Mouse (Mus musculus): ENCODE results near the gene Mrpl14.

The Mrpl14 gene

GRCm38 (mm10) chr17:45724574-45724921 is 38.4 kb downstream of the Mrpl14 start:
- no peak for DNase-seq (ENCODE audit: low read depth, low spot score)

DNA sequence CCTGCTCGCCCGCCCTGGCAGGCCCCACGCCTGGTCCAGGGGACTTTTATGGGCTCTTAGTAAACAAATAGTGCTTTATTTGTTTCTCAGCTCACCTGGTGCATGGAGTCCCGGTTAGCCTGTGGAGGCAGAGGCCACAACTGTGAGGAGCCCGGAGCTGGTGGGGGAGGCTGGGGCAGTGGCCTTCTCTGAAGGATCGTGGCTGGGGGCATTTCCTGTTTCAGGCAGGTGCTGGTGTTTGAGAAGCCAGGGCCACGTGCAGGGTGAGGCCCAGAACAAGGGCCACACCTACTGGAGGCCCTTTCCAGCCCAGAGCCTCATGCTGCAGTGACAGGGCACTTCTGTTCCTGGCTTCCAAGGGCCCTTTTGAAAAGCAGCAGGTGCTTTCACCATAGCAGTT is 40.1 kb downstream of the Mrpl14 start:
- no peak for DNase-seq (ENCODE audit: low read depth, low spot score)

GRCm38 (mm10) chr17:45727481-45727880 is 41.4 kb downstream of the Mrpl14 start:
- no peak for DNase-seq (ENCODE audit: low read depth, low spot score)

DNA sequence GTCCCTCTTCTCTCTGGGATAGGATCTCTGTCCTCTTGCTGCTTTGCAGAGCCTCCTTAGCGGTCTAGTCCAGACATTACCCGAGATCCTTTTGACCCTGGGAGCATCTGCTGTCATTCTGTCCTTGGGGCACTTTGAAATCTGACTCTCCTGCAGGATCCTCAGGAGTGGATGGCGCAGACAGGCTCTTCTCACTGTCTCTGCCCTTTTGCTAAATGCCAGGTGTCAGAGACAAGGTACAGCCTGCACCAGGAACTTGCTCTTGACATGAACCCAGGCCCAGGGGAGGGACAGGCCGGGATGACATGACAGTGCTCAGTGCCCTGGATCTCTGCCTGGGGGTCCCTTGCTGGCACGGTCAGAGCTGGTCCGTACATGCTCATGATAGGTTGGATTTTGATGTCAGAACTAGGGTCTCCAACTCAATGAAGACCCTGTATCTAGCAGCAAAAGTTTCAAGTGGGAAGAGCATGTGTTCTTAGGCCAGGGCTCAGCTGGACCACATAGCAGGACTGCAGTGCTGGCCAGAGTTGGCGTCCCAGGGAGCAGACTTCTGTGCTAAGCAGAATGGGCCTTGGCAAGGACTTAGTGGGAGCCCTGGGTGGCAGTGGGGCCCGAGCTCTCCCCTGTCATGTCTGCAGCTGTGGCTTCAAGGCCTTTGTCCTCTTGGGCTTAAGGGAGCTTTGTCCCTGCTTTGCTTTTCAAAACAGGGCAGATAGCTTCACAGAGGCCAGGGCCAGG is 42.0 kb downstream of the Mrpl14 start:
- no peak for DNase-seq (ENCODE audit: low read depth, low spot score)

GRCm38 (mm10) chr17:45729387-45729786 is 43.3 kb downstream of the Mrpl14 start:
- no peak for DNase-seq (ENCODE audit: low read depth, low spot score)

DNA sequence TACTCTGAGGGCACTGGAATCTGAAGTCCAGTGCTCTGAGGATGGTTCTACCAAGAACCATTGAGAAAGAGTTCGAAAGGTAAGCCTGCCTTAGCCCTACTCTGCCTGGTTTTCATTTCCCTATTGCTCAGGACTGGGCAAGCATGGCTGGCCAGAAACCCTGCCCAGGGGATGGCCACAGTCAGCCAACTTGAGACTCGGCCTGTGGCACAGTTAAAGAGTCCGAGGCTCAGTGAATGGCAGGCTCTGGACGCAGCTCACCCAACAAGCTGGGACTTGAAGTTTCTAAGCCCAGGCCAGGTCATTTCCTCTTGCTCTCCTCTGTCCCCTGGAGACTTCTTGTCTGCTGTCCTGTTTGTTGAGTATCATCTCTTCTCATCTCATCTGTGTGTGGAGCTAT is 44.6 kb downstream of the Mrpl14 start:
- DNase-seq (ENCODE audit: low read depth, low spot score): no peak

DNA sequence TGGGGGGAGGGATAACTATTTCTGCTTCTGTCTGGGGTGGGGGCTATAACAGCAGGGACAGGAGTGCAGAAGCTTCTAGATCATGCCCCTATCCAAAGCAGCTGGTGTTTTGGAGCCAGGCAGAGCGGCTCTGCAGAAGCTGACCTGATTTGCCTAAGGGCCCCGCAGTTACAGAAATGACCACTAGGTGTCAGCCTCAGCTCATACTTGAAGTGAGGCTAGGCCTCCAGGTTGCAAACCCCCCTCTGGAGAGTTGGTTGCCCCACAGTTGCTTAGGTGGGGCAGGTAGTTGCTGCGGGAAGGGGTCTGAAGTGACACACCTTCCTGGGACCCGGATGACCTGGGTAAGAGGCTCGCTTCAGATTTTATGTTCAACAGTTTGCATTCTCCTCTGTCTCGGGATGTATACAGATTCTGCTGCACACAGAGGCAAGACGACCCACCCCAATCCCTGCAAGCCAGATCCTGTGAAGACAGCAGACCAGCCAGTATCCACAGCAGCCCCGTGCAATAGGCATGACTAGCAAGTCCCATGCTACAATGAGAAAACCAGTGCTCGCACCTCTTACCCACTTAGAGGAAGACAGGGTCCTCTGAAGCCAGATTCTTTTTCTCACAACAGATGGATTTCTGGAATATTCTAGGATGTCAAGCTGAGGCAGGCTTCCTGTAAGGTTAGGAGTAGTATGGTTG is 45.2 kb downstream of the Mrpl14 start:
- DNase-seq (ENCODE audit: low read depth, low spot score): no peak

- DNase-seq (ENCODE audit: low read depth, low spot score): no peak
Measured at GRCm38 (mm10) chr17:45733038-45733734, 47.1 kb downstream of the Mrpl14 start.

DNA sequence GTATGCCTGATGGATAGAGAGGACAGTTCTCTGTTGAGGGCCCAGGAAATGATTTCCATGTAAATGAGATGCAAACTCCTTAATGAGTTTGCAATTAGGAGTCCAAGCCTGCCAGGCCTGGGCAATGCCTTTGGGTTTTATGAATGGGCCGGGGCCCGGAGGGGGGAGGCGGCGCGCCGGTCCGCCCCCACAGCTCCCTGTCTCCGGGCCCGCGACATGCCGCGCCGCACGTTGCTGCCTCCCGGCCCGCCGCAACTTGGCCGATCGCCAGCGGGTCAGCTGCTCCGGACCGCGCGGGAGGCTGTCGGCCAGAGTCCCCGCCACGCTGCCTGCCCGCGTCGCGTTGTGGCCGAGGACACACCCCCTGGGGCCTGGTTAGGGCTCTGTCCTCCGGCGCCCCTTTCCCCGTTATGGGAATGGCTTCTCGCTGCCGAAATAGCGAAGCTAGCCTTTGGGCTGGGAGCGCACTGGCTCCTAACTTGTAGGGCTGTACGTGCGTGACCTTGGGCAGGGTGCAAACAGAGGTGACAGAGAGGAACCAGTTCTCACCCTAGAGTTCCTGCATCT is 47.7 kb downstream of the Mrpl14 start, which contains the start of gene 1600014C23Rik:
Gene 1600014C23Rik, minus strand, starts transcription at position 110 of the 567 bp plus-strand sequence.
- no peak for DNase-seq (ENCODE audit: low read depth, low spot score)

GRCm38 (mm10) chr17:45734333-45734732 is 48.2 kb downstream of the Mrpl14 start:
- DNase-seq (ENCODE audit: low read depth, low spot score): no peak

- DNase-seq (ENCODE audit: low read depth, low spot score): no peak
Measured at GRCm38 (mm10) chr17:45734881-45735280, 48.8 kb downstream of the Mrpl14 start.

- DNase-seq (ENCODE audit: low read depth, low spot score): no peak
Measured at GRCm38 (mm10) chr17:45735382-45736310, 49.5 kb downstream of the Mrpl14 start.

DNA sequence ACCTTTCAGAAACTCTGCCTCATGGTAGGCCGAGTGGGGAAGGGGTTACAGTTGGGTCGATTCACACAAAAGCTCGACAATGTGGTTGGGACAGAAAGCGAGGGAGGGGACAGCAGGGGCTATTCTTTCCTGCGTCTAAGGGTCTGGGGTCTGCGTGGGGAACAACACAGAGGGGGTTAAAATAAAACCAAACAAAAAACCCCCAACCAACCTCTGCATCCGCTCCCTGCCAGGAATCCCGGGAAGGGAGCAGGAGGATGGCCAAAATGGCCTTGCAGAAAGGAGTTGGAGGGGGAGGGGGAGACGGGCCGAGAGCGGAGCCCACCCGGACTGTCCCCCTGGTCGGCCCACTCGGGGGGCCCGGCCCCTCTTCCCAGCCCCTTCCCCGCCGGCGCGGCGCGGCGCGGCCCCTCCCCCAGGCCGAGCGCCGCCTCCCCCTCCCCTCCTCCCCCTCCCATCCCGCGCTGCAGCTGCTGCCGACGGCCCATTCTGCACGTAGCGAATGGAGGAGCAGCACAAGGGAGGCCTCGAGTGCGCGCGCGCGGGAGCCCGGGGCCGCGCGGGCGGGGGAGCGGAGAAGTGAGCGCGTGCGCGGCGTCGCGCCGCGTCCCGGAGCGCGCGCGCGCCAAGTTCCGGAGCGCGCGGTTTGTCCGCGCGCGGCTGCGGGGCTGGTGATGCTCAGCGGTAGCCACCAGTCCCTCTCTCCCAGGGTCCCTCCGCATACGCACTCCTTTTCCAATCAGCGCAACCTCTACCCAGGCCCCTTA is 50.4 kb downstream of the Mrpl14 start:
- DNase-seq (ENCODE audit: low read depth, low spot score): peak; percentile 90

DNA sequence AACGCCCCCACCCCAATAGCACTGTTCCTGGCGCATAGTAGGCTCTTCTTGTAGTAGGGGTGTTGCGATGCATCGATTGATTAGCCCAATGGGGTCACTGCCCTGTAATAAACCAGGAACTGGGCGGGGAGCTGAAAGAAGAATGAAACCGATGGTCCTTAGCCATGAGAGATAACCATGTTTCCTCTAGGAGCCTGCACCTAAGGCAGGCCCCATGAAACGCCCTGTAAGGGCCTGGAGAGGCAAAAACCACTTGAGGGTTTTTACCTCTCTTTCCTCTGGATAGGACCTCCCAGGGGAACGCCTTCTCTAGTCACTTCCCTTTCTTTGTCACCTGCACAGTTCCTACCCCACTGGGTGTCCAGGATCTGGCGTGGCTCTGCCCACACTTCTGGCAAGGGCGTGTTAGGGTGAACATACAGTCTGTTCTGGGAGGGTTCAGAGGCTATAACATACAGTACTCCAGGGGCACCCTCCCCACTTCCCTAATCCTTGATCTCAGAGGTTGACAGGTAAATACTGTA is 51.0 kb downstream of the Mrpl14 start:
- no peak for DNase-seq (ENCODE audit: low read depth, low spot score)

DNA sequence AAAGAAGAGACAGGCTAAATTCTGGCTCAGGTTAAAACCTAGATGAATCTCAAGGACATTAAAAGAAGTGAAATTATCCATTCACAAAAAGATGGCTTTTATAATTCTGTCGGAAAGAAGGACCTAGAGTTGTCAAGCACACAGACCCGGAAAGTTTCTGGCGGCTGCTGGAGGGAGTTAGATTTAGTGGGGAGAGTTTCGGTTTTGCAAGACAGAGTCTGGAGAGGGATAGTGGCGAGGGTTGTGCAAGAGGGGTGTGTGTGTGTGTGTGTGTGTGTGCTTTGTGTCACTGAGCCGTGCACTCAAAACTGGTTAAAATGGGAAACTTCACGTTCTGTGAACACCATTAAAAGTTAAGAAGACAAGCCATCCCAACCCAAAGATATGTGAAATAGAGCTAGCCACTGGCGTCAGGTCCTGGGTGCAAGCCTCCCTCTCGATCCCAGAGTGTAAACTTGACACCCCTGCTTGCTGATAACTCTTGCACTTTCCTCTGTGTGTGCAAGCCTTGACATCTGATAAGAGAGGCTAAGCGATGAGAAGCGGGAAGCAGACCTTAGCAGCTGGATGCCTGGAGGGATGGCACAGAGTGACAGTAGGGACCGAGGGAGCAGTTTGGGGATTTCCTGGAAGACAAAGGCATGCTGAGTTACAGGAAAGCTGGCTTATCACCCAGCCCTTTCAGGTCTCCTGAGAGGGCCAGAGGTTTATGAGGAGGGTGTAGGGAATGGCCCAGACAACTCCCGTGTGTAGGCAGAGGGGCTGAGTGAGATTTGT is 56.4 kb downstream of the Mrpl14 start:
- no peak for DNase-seq (ENCODE audit: low read depth, low spot score)

GRCm38 (mm10) chr17:45745629-45746028 is 59.5 kb downstream of the Mrpl14 start:
- DNase-seq (ENCODE audit: low read depth, low spot score): no peak

DNA sequence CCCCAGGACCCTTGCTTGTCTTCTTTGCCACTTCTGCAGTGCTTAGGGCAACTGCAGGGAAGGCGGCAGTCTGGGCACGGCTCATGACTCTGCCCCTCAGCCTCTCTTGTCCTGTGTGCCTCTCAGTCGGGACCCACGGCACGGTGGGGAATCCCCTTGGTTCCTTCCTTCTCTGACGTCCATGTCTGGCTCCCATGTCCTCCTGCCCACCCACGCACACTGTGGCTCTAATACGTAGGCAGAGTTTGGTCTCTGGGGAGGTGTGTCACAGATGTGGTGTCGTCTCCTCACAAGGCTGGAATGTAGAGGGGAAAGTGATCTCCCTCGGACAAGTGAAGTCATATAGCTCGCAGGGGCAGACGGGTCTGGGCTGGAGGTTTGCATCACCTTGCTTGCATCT is 60.6 kb downstream of the Mrpl14 start:
- DNase-seq (ENCODE audit: low read depth, low spot score): no peak

DNA sequence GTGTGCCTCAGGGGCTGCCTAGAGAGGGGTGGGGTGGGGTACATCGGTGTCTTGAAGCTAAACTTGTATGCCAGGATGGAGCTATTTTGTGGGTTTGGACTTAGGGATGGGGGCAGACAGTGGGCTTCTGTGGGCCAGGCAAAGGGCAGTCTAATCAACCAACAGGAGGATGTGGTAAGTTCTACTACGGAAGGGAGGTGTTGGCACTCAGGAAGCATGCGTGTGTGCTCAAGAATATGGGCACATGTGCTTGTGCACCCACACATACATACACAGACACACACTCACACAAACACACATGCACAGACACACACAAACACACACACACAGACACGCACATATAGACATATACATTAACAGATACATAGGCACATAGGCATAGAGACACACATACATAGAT is 61.2 kb downstream of the Mrpl14 start:
- no peak for DNase-seq (ENCODE audit: low read depth, low spot score)

Data from brain, embryonic 18.5 days (tissue).